ENCODE assay signal across 28 mouse cellular contexts in genomic region chr2:146881623-146882022, GRCm38 (mm10).
"Had no signal": no experiment of that assay in that cellular context is flagged by ENCODE, and none has a peak within 500 bp of the region (broad histone marks: within the 10 kb centered on the region; RNA-seq: fewer than 3 reads in every experiment).

No protein-coding gene starts in this region.

- H3K27ac ChIP-seq: embryonic facial prominence, embryonic 10.5 days; embryonic facial prominence, embryonic 12.5 days; embryonic facial prominence, embryonic 13.5 days; embryonic facial prominence, embryonic 15.5 days; forebrain, embryonic 10.5 days; forebrain, embryonic 12.5 days; forebrain, embryonic 13.5 days; forebrain, embryonic 15.5 days; gastrocnemius, adult 2 months had no signal

- H3K36me3 ChIP-seq: embryonic facial prominence, embryonic 10.5 days; embryonic facial prominence, embryonic 12.5 days; embryonic facial prominence, embryonic 13.5 days; embryonic facial prominence, embryonic 15.5 days; forebrain, embryonic 10.5 days; forebrain, embryonic 12.5 days; forebrain, embryonic 15.5 days had no signal

- H3K9me3 ChIP-seq: embryonic facial prominence, embryonic 10.5 days; embryonic facial prominence, embryonic 12.5 days; embryonic facial prominence, embryonic 13.5 days; embryonic facial prominence, embryonic 15.5 days; forebrain, embryonic 10.5 days; forebrain, embryonic 12.5 days; forebrain, embryonic 13.5 days; forebrain, embryonic 15.5 days had no signal

- H3K4me1 ChIP-seq: embryonic facial prominence, embryonic 10.5 days; embryonic facial prominence, embryonic 13.5 days; embryonic facial prominence, embryonic 15.5 days had no signal

- H3K4me2 ChIP-seq: embryonic facial prominence, embryonic 12.5 days; embryonic facial prominence, embryonic 13.5 days; embryonic facial prominence, embryonic 15.5 days; forebrain, embryonic 12.5 days; forebrain, embryonic 13.5 days; forebrain, embryonic 15.5 days had no signal

- ATAC-seq: forebrain, embryonic 13.5 days; forebrain, embryonic 14.5 days; forebrain, embryonic 15.5 days; forebrain, embryonic 16.5 days; forebrain, postnatal 0 days had no signal

- H3K27me3 ChIP-seq: embryonic facial prominence, embryonic 12.5 days; embryonic facial prominence, embryonic 13.5 days; embryonic facial prominence, embryonic 15.5 days; forebrain, embryonic 15.5 days had no signal

- H3K9ac ChIP-seq: embryonic facial prominence, embryonic 12.5 days; embryonic facial prominence, embryonic 13.5 days; embryonic facial prominence, embryonic 15.5 days; forebrain, embryonic 12.5 days; forebrain, embryonic 13.5 days; forebrain, embryonic 15.5 days; forebrain, postnatal 0 days had no signal

- DNase-seq: cerebellum, adult 18-20 months; cerebellum, adult 2 months; cerebellum, adult 8-10 months; cerebellum, adult 9-10 months; cerebellum, adult 9-11 months; cerebellum, postnatal 10 days; cerebellum, postnatal 14 days; cerebellum, postnatal 25 days; cerebellum, postnatal 36 days; embryo, embryonic 11 days; forebrain, postnatal 0 days; gastrocnemius, adult 2 months; gastrocnemius, postnatal 10 days; gastrocnemius, postnatal 14 days; gastrocnemius, postnatal 25 days; gastrocnemius, postnatal 36 days; heart, adult 11 months had no signal

- H3K4me3 ChIP-seq: embryonic facial prominence, embryonic 10.5 days; embryonic facial prominence, embryonic 12.5 days; embryonic facial prominence, embryonic 13.5 days; embryonic facial prominence, embryonic 15.5 days; erythroblast, embryonic 14.5 days; forebrain, embryonic 10.5 days; forebrain, embryonic 12.5 days; forebrain, embryonic 13.5 days; forebrain, embryonic 15.5 days; gastrocnemius, adult 2 months had no signal
